Mouse (Mus musculus) hindlimb bud, embryonic 11.5 days (tissue): ENCODE data around the gene Tescl.

Experiments
- DNase-seq: peaks from one replicate; pipeline ENCODE4 v3.0.0-alpha.2; 2012; ENCODE audit warnings: low read depth, low spot score; ENCODE audit errors: extremely low spot score

Tescl gene

DNA sequence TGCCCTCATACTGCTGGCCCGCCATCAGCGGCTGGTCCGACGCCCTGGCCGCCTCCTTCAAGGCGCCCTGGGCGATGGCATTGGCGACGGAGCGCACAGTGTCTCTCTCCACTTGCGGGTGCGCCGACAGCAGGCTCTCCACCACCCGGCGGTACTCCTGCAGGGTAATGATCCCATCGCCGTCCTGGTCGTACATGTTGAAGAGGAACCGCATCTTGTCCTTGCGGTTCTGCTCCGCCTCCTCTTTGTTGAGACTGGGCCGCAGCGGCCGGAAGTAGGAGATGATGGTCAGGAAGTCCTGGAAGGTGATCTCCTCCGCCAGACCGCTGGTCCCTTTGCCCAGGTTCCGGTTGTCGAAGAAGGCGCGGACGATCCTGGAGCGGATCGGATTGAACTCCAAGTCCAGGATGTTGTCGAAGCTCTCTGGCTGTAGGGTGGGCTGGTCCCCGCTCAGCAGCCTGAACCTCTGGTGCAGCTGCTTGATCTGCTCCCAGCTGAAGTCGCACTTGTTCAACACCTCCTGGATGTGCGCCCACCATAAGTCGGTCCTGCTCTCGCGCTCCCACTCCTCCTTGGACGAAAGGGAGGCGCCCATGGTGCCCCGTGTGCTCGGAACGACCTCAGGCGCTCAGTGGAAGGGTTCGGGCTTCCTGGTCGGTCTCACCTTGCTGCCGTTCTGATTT is at the start of gene Tescl:
Gene Tescl, minus strand, starts transcription at position 633 of the 683 bp plus-strand sequence.
- DNase-seq = no peak

DNA sequence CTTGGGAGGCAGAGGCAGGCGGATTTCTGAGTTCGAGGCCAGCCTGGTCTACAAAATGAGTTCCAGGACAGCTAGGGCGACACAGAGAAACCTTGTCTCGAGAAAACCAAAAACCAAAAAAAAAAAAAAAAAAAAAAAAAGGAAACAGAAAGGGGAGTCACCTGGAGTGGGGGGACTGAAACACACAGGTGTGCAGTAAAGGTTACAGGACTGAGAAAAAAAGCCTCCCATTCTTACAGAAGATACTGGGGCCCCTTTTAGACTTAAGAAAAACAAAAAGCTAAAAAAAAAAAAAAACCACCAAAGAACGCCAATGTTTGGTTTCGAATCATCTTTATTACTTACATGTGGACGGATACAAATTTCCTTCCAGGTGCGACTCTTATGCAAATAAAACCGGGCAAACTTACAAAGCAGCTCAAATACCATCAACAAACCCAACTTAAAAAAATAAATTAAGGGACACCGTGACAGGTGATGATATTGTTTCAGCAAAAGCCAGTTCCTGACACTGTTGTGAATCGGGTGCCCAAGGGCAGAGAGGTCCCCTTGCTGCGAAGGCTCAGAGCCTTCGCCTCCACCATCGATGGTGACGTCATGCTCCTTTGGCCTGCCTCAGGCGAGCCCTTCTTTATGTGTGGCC is 49.1 kb upstream of the Tescl start:
- no peak for DNase-seq

DNA sequence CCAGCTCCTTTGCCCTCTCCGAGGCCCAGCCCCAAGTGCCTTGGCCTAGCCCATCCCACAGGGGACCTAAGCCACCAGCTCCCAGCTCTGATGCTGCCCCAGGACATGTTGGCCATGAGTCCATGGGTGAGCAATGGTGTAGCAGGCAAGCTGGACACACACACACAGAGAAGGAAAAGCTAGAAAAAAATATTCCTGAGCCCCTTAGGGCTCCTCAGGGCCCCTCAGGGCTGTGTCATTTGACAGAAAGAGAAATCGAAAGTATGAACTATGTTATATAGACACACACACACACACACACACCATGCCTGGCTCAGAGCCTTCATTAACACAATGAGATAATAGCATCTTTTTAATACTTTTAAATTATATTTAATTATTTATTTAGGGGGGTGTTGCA is 46.6 kb upstream of the Tescl start:
- DNase-seq = no peak

DNA sequence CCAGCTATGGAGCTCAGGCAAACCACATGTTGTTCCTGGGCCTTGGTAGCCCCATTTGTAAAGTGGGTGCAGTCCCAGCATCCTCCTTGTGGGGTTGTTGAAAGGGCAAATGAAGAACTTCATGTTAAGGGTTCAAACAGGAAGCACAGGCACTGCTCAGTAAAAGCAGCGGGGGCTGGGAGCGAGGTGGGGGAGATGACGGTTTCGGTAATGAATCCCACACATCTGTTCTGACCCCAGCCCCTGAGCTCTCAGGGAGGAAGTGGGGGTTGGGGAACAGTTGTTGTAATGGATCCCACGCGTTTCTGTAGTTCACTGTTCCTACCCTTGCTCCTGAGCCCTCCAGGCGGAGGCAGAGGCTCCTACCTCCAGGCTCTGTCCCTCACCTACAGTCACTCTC is 46.2 kb upstream of the Tescl start:
- no peak for DNase-seq

DNA sequence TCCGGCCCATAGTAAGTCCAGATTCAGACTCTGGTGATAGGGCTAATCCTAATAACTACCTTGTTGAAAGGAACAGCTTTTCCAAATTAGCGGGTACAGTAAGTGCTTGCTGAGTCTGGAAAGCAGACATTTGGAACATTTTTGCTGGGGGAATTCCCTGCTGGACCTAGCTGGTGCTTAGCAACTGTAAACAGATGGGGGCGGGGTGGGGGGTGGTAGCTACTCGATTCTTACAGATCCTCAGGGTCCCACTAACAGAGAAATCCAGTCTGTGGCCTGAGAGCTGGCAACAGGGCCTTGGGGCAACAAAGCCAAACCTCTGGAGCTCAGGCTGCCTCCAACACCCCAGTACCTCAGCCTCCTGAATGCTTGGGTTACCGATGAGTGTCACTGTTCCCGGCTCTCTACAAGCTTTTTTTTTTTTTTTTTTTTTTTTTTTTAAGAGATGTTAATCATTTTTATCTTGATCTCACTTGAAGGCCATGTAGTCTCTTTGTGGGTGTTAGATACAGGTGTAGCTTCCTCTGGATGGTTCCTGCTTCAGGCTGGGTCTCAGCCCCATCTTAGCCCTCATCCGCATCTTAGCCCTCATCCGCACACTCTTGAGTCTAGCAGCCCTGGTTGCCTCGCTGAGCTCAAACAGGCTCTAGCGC is 44.4 kb upstream of the Tescl start:
- DNase-seq = peak; percentile 22

DNA sequence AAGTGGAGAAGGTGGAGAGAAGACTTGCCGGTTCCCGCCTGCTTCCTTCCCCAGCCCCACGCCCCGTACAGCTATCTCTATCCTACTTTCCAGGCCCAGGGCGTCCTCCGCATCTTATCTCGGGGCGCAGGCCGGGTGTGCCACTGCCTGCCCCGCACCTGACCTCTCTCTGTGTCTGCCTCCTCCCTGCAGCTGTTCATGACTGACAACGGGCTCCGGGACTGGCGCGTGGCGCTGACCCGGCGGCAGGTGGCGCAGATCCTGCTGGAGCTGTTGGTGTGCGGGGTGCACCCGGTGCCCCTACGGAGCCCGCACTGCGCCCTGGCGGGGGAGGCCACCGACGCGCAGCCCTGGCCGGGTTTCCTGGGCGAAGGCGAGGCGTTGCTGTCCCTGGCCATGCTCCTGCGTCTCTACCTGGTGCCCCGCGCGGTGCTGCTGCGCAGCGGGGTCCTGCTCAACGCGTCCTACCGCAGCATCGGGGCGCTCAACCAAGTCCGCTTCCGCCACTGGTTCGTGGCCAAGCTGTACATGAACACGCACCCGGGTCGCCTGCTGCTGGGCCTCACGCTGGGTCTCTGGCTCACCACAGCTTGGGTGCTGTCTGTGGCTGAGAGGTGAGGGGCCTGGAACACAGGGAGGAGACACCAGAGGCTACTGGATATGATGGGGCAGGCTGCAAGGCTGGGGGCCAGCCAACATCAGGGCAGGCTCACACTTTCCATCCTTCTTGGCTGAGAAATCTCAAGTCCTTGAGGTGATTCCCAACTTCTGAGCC is 43.5 kb upstream of the Tescl start:
- DNase-seq = no peak

DNA sequence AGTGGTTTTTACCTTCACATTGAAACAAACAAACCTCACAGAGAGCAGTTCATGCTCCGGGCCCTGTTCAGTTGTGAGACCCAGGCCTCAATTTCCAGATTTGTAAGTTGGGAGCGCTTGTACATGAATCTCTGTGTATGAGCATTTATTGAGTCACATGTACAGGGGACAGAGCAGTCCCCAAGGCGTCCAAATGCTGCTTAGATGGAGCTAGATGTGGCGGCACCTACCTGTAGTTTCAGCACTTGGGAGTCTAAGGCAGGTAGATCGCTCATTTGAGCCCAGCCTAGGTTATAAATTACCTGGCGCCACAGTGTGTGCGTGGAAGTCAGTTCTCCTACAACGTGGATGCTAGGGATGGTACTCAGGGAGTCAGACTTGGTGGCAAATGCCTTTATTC is 42.7 kb upstream of the Tescl start:
- no peak for DNase-seq

DNA sequence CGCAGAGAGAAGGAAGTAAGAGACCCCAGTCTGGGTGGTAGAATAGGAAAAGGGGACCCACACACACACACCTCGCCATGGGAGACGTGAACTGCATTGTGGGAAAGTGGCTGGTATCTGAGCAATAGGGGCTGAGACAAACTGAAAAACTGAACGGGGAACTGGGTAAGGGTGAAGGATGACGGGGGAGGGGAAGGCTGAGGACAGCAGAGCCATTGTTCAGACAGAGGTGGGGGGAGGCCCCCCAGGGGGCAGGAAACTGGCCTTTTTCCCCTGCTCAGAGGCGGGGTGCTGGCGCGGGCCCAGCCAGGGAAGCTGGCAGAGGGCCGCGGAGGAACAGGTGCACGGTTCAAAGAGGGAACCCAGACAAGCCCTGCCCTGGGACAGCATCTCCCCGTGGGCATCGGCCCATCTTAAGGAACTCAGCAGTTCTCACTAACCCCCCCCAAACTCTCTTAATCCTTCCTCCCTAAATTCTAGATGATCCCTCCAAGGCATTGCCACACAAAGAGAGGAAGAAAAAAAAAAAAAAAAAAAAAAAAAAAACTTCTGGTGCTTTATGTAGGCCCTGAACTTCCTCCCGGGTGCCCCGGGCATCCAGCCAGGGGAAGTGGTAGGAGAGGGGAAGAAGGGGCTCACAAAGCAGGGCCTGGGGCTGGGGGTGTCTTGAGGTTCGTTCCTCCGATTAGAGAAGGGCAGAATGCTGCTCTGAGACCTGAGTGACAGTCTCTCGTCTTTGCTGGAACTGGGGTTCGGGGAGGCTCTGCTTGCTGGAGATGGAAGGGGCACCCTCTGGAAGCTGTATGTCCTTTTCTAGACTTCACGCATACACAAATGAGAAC is 40.0 kb upstream of the Tescl start:
- no peak for DNase-seq

DNA sequence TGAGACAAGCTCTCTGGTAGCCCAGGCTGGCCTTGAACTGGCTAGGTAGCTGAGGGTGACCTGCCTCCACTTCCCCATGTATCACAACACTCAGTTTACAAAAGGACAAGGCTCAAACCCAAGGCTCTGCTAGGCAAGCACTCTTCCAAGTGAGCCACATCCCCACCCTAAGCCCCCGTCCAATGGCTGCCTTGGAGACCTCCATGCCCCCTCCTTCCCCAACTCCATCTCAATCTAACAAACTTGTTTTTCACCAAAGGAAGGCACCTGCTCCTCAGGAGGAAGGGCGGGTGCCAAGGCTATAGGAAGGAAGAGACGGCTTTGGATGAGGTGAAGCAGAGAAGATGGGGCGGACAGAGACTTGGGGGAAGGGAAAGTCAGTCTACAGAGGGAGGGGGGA is 39.0 kb upstream of the Tescl start:
- DNase-seq = no peak

DNA sequence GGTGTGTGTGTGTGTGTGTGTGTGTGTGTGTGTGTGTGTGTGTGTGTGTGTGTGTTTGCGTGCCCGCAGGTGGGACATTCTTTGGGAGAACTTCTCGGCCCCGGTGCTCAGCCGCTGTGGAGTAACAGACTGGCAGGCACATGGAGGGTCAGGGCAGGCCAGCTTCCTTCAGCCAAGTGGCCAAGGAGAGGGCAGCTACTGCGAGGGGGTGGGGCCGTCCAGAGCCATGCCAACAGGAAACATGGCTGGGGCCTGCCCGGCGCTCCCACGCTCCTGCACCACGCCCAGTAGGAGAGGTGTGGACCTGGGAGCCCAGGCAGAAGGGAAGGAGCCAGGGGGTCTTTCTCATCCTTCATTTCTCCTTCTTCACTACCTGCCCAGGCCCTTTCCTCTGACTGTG is 38.6 kb upstream of the Tescl start:
- DNase-seq = no peak

DNA sequence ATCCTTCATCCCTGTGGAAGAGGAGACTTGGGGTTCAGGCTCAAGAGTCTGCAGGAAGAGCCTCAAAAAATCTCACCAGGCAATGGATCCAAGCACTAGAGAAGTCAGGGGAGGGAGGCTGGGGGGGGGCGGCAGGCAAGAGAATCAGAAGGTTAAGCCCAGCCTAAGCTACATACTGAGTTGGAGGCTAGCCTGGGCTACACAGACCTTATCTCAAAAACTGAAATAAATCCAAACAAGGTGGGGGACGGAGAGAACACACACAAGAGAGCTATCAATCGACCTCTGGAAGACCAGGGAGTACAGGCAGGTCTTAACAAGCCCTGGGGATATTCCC is 38.0 kb upstream of the Tescl start:
- no peak for DNase-seq

DNA sequence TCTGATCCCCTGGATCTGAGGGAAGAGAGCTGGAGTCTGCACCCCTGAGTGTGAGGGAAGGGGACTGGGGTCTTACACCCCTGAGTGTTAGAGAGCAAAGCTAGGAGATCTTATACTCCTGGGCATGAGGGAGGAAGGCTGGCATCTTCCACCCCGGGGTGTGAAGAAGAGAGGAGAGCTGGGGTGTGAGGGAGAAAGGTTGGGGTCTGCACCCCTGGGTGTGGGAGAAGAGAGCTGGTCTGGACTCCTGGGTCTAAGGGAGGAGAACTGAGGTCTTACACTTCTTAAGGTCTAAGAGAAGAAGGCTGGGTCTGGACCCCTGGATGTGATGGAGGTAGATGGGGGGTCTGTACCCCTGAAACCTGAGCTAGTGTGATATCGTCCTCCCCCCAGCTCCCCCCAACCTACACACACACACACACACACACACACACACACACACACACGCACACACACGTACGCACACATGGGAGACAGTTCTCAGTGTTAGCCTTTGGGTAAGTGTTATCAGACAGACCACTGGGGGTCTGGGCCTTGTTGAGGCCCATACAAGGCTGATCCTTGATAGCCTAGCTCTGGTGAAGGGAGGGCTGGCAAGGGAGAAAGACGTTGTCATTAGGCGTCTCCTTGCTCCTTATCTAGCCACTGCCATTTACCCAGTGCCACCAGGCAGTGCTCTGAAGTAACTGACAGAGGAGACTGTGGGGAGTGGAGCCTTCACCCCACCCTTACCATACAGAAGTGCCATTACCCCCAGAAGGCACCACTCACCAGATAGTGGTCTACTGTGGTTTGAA is 37.5 kb upstream of the Tescl start:
- no peak for DNase-seq

DNA sequence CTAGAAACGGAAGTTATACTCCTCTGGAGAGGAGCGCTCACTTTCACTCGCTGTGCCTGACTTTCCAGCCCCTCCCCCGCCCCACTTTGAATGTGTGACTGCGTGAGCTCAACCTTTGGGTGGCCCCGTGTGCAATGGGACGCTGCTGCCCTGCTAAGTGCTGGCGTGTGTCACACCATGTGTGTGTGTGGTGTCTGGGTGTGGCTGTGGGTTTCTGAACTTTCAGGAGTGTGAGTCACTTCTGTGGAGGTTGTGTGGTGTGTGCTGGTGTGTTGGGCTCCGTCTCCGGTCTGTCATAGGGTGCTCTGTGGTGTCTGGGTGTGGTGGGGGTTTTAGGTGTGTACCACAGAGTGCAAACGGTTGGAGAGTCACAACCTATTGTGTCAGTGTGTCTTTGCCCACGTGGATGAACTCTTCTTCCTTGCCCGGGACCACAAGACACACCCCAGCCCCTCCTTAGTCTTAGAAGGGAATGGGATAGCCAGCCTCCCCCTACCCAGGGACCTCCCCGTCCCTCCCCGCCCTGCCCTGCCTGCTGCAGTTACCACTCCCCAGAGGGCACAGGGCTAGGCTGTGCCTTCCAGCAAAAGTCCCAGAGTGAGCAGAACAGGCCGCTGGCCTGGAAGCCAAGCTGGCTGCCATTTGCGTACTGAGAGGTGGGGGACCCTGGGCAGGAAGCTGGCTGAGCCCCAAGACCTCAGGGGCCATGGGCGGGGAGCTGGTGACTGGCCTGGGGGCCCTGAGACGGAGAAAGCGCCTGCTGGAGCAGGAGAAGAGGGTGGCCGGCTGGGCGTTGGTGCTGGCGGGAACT is 36.2 kb upstream of the Tescl start, which contains the start of gene Kcnn4:
Gene Kcnn4, plus strand, starts transcription at position 533 of the 811 bp plus-strand sequence.
- DNase-seq = no peak

DNA sequence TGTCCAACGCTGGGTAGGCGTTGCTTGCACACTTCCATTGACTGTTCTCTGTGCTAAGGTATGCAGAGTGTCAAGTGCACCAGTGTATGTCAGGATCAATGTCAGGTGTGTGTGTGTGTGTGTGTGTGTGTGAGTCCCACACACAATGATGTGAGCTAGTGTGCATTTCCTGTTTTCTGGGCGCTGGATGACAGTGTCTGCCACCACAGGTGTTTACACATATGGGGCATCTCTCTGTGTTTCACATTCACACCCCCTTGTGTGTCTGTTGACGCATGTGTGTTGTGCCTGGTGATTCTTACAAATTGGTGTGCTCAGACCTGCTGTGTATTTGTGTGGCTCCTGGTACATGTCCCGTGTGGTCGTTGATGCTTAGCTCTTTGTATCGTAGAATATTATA is 35.2 kb upstream of the Tescl start:
- DNase-seq = no peak

DNA sequence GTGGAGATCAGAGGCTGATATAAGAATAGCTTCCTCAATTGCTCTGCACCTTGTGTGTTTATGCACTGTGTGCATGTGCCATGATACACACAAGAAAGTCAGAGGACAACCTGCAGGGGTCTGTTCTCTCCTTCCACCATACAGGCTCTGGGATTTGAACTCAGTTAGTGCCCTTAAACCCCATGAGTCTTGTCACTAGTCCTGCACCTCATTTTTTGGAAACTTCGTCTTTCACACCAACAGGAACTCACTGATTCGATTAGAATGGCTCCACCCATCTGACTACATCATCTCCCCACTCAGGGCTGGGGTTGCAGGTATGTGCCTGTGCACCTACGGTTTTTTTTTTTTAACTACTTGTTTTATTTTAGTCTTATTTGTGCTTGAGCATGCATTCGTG is 34.5 kb upstream of the Tescl start:
- no peak for DNase-seq

DNA sequence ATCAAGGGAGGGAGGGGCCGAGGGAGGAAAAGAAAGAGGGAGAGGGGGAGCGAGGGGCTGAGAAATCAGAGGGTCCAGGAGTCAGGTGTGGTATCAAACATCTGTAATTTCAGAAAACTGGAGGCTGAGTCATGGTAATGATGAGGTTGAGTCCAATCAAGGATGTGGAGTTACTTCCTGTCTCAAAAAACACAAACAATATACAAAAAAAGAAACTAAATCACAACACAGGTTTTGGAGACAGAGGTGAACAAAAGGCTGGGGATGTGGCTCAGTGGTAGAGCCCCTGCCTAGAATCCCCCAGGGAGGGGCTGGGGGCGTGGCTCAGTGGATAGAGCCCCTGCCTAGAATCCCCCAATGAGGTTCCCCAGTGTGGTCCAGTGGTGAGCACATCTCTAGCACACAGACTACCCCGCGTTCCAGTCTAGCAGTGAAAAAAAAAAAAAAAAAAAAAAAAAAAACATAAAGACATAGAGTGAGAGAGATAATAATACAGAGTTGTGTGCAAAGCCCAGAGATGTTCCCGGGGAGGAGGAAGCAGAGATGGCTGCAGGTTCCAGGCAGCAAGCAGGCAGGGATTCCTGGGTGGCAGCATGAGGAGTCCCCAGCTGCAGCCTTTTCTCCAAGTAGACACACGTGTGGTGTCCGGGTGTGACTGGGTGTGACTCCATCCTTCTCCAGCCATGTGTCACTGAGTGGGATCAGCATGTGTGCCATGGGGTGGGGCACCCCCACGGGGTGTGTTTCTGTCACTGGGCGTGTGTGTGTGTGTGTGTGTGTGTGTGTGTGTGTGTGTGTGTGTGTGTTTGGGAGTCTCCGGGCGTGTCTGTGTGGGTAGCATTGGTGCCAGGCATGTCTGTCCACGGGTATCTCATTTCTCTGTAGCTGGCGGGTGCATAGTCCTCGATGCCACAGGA is 33.2 kb upstream of the Tescl start:
- no peak for DNase-seq

DNA sequence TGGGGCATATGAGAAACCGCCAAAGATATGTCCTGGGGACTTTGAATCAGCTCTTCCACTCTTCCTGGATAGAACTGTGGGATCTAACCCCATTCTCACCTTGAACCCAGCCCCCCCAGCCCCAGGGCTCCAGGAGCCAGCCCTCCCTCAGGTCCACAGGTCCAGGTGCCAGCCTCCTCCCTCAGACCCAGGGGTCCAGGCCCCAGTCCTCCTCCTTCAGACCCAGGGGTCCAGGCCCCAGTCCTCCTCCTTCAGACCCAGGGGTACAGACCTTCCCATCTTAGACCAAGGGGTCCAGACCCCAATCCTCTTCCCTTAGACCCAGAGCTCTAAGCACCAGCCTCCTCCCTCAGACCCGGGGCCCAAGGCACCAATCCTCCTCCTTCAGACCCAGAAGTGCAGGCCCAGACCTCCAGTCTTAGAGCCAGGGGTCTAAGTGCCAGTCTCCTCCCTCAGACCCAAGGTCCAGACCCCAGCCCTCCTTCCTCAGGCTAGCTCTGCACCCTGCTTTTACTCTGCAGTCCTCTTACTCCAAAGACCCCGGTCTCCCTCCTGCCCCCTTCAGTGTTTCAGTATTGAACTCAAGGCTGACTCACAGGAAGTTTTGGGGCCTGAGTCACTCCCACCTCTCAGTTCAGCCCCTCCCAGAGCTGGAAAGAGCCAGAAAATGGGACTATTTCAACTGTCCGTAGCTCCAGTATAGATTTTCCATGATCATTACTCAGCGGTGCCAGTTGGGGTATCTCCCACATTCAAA is 31.7 kb upstream of the Tescl start:
- DNase-seq = no peak
